Mouse (Mus musculus): Measurements from ENCODE around the gene Tex52. TPM values are rescaled to one million over a fixed set of nuclear protein-coding genes. Genes with fewer than 3 reads are reported as not detected.
A peak's percentile ranks its signal among the peaks of the same experiment; 100 is the strongest.

The Tex52 gene
- total and polyA plus RNA-seq, 3 experiments = 0.07 TPM; not detected in 2

- TF ChIP-seq E2F4 (IDR thresholded peaks at IDR 0.05; ENCODE audit: borderline replicate concordance, low read depth, low read length) = no peak
Measured at GRCm38 (mm10) chr6:128408544-128409125, 33.4 kb downstream of the Tex52 start (continued).

- no peak for DNase-seq (ENCODE audit: low read depth, low spot score)
- no peak for TF ChIP-seq E2F4 (IDR thresholded peaks at IDR 0.05; ENCODE audit: borderline replicate concordance, low read depth, low read length)
- TF ChIP-seq UBTF (IDR thresholded peaks at IDR 0.05; ENCODE audit: borderline replicate concordance, insufficient read depth, low read depth, low read length) = no peak
- no peak for TF ChIP-seq MAX (IDR thresholded peaks at IDR 0.05; ENCODE audit: low read length)
- TF ChIP-seq JUND (IDR thresholded peaks at IDR 0.05; ENCODE audit: low read depth, low read length) = no peak
- TF ChIP-seq NRF1 (IDR thresholded peaks at IDR 0.05; ENCODE audit: insufficient read depth, low read depth, low read length, poor library complexity, severe bottlenecking) = no peak
- no peak for TF ChIP-seq SMC3 (IDR thresholded peaks at IDR 0.05; ENCODE audit: low read depth, low read length)
- no peak for TF ChIP-seq POLR2AphosphoS2 (IDR thresholded peaks at IDR 0.05; ENCODE audit: low read length)
- TF ChIP-seq MAZ (IDR thresholded peaks at IDR 0.05; ENCODE audit: low read depth, low read length) = no peak
- TF ChIP-seq ZMIZ1 (IDR thresholded peaks at IDR 0.05; ENCODE audit: low read depth, low read length) = no peak
- no peak for TF ChIP-seq RAD21 (IDR thresholded peaks at IDR 0.05; ENCODE audit: low read depth, low read length)
- no peak for TF ChIP-seq TCF12 (IDR thresholded peaks at IDR 0.05; ENCODE audit: low read depth, low read length)
- TF ChIP-seq USF1 (IDR thresholded peaks at IDR 0.05; ENCODE audit: low read depth, low read length) = no peak
- no peak for TF ChIP-seq CTCF (IDR thresholded peaks at IDR 0.05 in 2 of 3, conservative IDR thresholded peaks at IDR 0.05 in 1 of 3; ENCODE audit: control insufficient read depth in 1 of 3, insufficient read depth in 1 of 3, low read depth in 2 of 3, low read length in 3 of 3, poor library complexity in 1 of 3, severe bottlenecking in 1 of 3)
- TF ChIP-seq MXI1 (IDR thresholded peaks at IDR 0.05; ENCODE audit: low read depth, low read length) = no peak
- no peak for TF ChIP-seq ELF1 (IDR thresholded peaks at IDR 0.05; ENCODE audit: low read depth, low read length)
- no peak for TF ChIP-seq MYC (IDR thresholded peaks at IDR 0.05; ENCODE audit: low read depth, low read length)
- H3K4me1 ChIP-seq (ENCODE audit: control insufficient read depth in 1 of 2, insufficient read depth in 2 of 2, low read length in 2 of 2) = no peaks in the 10 kb centered on the region
- H3K36me3 ChIP-seq (ENCODE audit: control insufficient read depth in 1 of 2, insufficient read depth in 2 of 2, low read length in 2 of 2) = no peaks in the 10 kb centered on the region
- no peaks in the 10 kb centered on the region for H3K27me3 ChIP-seq (ENCODE audit: control insufficient read depth in 1 of 2, insufficient read depth in 2 of 2, low read length in 2 of 2)
- no peak overlapping the region for H3K9ac ChIP-seq (ENCODE audit: control insufficient read depth, low read depth, low read length, poor library complexity, severe bottlenecking)
- no peak overlapping the region for H3K27ac ChIP-seq (ENCODE audit: control insufficient read depth, low read depth, low read length)
- no peaks in the 10 kb centered on the region for H3K9me3 ChIP-seq (replicated peaks; ENCODE audit: insufficient read depth, low read length)
- H3K4me3 ChIP-seq (ENCODE audit: control insufficient read depth in 1 of 2, insufficient read depth in 1 of 2, low read depth in 2 of 2, low read length in 2 of 2) = no peak overlapping the region
- H3K79me2 ChIP-seq (ENCODE audit: control insufficient read depth, insufficient read depth, low read length, poor library complexity) = no peaks in the 10 kb centered on the region
Measured at GRCm38 (mm10) chr6:128410305-128410704, 35.0 kb downstream of the Tex52 start.

- Histone ChIP-seq H3K4me1 (ENCODE audit: control insufficient read depth in 1 of 2, insufficient read depth in 2 of 2, low read length in 2 of 2) (no peaks in the 10 kb centered on the region), H3K36me3 (ENCODE audit: control insufficient read depth in 1 of 2, insufficient read depth in 2 of 2, low read length in 2 of 2) (no peaks in the 10 kb centered on the region), H3K79me2 (ENCODE audit: control insufficient read depth, insufficient read depth, low read length, poor library complexity) (no peaks in the 10 kb centered on the region), H3K9me3 (replicated peaks; ENCODE audit: insufficient read depth, low read length) (no peaks in the 10 kb centered on the region), H3K4me3 (ENCODE audit: control insufficient read depth in 1 of 2, insufficient read depth in 1 of 2, low read depth in 2 of 2, low read length in 2 of 2) (no peak overlapping the region), H3K27ac (ENCODE audit: control insufficient read depth, low read depth, low read length) (no peak overlapping the region), H3K9ac (ENCODE audit: control insufficient read depth, low read depth, low read length, poor library complexity, severe bottlenecking) (no peak overlapping the region), H3K27me3 (ENCODE audit: control insufficient read depth in 1 of 2, insufficient read depth in 2 of 2, low read length in 2 of 2) (no peaks in the 10 kb centered on the region)
- TF ChIP-seq ZC3H11A (IDR thresholded peaks at IDR 0.05; ENCODE audit: low read depth, low read length) (peak; percentile 68), SMC3 (IDR thresholded peaks at IDR 0.05; ENCODE audit: low read depth, low read length) (peak; percentile 69), CTCF (IDR thresholded peaks at IDR 0.05 in 2 of 3, conservative IDR thresholded peaks at IDR 0.05 in 1 of 3; ENCODE audit: control insufficient read depth in 1 of 3, insufficient read depth in 1 of 3, low read depth in 2 of 3, low read length in 3 of 3, poor library complexity in 1 of 3, severe bottlenecking in 1 of 3) (peak; percentile 80 to 95 (median 86)), BHLHE40 (IDR thresholded peaks at IDR 0.05; ENCODE audit: borderline replicate concordance, low read depth, low read length) (no peak), ETS1 (IDR thresholded peaks at IDR 0.05; ENCODE audit: low read depth, low read length) (no peak), RAD21 (IDR thresholded peaks at IDR 0.05; ENCODE audit: low read depth, low read length) (peak; percentile 82), E2F4 (IDR thresholded peaks at IDR 0.05; ENCODE audit: borderline replicate concordance, low read depth, low read length) (no peak)
- peak; percentile 74 for DNase-seq (ENCODE audit: low read depth, low spot score)
Measured at GRCm38 (mm10) chr6:128411115-128411514, 35.9 kb downstream of the Tex52 start.
